Mouse (Mus musculus) bone marrow macrophage, adult 2 months (primary cell): ENCODE results near the gene Abl2. TPM values are rescaled to one million over a fixed set of nuclear protein-coding genes. Genes with fewer than 3 reads are reported as not detected.

Experiments
- H3K27ac ChIP-seq: 2 replicates; pipeline ENCODE4 v1.5.1; 2012; ENCODE audit warnings: low read depth, low read length; ENCODE audit not compliant: insufficient read depth
- H3K4me1 ChIP-seq: 2 replicates; pipeline ENCODE4 v1.6.1; 2012; ENCODE audit warnings: low read length; ENCODE audit not compliant: control insufficient read depth, insufficient read depth
- H3K4me3 ChIP-seq: 2 replicates; pipeline ENCODE4 v1.5.1; 2012; ENCODE audit warnings: mild to moderate bottlenecking, low read length, moderate library complexity; ENCODE audit not compliant: insufficient read depth
- CTCF ChIP-seq: IDR thresholded peaks from 2 replicates; pipeline ENCODE4 v1.5.1; 2012; ENCODE audit warnings: low read depth, mild to moderate bottlenecking, low read length, moderate library complexity
- POLR2A ChIP-seq: IDR thresholded peaks from 2 replicates; pipeline ENCODE4 v1.6.1; 2012; ENCODE audit warnings: mild to moderate bottlenecking, low read depth, low read length, borderline replicate concordance
- polyA plus RNA-seq: library from polyadenylated mRNA; stranded (reverse); fragments of >200 nt; gene quantifications from 2 replicates; pipeline ENCODE4 v1.2.4, GENCODE M21; 2012; ENCODE audit not compliant: missing spikeins, insufficient read depth, insufficient read length

Abl2 gene
- polyA plus RNA-seq, 1 experiment = 16.3 TPM

- H3K4me3 ChIP-seq = no peak overlapping the region
- no peak overlapping the region for H3K27ac ChIP-seq
- no peak for TF ChIP-seq CTCF
- TF ChIP-seq POLR2A = no peak
- H3K4me1 ChIP-seq = no peaks in the 10 kb centered on the region
Observed at GRCm38 (mm10) chr1:156584175-156584574, 25.6 kb downstream of the Abl2 start.

DNA sequence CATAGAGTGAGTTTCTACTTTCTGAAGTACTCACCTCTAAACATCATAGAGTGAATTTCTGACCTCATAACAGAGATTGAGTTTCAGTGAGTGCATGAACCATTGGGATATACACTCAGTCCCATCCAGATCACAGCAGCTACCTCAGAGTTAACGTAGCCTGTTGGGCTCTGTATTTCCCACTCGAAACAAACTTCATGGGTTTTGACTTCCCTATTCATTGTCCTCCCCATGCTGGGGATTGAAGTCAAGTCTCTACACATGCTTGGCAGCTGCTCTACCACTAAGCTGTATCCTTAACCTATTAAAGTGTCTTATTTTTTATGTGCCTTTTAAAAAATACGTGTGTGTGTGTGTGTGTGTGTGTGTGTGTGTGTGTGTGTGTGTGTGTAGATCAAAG lies 26.9 kb downstream of the Abl2 start:
- Histone ChIP-seq H3K4me1 (no peaks in the 10 kb centered on the region), H3K27ac (no peak overlapping the region), H3K4me3 (no peak overlapping the region)
- no peak for TF ChIP-seq POLR2A
- no peak for TF ChIP-seq CTCF

DNA sequence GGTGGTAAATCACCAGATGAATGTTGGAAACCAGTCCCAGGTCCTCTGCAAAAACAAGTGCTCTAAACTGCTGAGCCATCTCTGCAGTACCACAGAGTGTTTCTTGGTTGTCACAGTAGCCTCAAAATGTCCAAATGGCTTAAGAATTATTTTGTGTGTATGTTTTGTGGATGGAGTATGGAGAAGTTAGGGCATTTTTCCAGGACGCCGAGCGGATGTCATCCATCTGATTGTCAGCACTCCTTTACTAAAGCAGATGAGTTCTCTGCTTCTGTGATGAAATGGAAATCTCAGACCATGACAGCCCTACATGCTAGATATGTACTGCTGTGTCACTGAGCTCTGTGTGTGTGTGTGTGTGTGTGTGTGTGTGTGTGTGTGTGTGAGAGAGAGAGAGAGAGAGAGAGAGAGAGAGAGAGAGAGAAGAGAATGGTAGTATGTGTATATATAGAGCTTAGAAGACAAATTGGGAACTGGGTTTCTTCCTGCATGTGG lies 31.3 kb downstream of the Abl2 start:
- Histone ChIP-seq H3K4me1 (peaks cover 3% of the 10 kb centered on the region), H3K27ac (no peak overlapping the region), H3K4me3 (no peak overlapping the region)
- TF ChIP-seq POLR2A (no peak), CTCF (no peak)

GRCm38 (mm10) chr1:156590357-156590756 lies 31.8 kb downstream of the Abl2 start:
- TF ChIP-seq CTCF = no peak
- no peak for TF ChIP-seq POLR2A
- Histone ChIP-seq H3K4me1 (peaks cover 3% of the 10 kb centered on the region), H3K4me3 (no peak overlapping the region), H3K27ac (no peak overlapping the region)

DNA sequence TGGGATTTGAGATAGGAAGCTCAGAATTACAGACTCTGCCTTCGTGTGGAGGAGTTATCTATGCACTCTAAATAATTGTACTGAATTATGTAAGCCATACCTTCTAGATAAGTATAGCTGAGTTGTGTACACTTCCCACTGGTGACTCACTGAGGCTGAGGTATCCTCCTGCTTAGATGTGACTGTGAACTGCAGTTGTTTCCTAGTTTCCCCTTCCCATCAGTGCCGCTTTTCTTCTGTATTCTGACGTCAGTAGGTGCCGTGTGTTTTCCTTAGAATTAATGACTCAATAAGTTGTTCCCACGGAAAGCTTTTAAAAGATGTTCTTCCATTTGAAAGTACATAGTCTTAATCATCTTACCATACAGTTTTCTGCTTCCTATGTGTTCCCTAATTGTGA lies 34.7 kb downstream of the Abl2 start:
- Histone ChIP-seq H3K4me3 (no peak overlapping the region), H3K4me1 (peaks cover 3% of the 10 kb centered on the region), H3K27ac (no peak overlapping the region)
- TF ChIP-seq CTCF = no peak
- TF ChIP-seq POLR2A = no peak

DNA sequence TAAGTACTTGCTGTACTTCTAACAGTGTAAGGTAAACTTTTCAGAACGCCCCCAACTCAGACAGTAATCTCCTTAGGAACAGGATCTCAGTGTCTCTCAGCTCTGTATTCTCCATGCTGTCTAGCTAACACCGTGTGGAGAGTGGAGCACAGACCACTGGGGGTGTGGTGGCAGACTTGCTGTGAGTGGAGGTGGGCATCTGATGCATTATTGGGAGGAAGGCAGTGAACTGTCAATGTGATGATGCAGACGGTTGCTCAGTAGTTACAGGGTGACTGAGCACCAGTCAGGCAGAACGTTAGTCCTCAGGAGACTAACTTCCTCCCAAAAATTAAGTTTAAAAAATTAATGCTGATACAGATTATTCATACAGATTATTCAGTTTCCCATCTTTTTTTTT lies 38.5 kb downstream of the Abl2 start:
- H3K27ac ChIP-seq = no peak overlapping the region
- TF ChIP-seq CTCF (no peak), POLR2A (no peak)
- H3K4me1 ChIP-seq = peaks cover 8% of the 10 kb centered on the region
- H3K4me3 ChIP-seq = no peak overlapping the region

GRCm38 (mm10) chr1:156602545-156602944 lies 44.0 kb downstream of the Abl2 start:
- no peak overlapping the region for H3K27ac ChIP-seq
- TF ChIP-seq CTCF (no peak), POLR2A (no peak)
- peaks cover 22% of the 10 kb centered on the region for H3K4me1 ChIP-seq
- H3K4me3 ChIP-seq = no peak overlapping the region

DNA sequence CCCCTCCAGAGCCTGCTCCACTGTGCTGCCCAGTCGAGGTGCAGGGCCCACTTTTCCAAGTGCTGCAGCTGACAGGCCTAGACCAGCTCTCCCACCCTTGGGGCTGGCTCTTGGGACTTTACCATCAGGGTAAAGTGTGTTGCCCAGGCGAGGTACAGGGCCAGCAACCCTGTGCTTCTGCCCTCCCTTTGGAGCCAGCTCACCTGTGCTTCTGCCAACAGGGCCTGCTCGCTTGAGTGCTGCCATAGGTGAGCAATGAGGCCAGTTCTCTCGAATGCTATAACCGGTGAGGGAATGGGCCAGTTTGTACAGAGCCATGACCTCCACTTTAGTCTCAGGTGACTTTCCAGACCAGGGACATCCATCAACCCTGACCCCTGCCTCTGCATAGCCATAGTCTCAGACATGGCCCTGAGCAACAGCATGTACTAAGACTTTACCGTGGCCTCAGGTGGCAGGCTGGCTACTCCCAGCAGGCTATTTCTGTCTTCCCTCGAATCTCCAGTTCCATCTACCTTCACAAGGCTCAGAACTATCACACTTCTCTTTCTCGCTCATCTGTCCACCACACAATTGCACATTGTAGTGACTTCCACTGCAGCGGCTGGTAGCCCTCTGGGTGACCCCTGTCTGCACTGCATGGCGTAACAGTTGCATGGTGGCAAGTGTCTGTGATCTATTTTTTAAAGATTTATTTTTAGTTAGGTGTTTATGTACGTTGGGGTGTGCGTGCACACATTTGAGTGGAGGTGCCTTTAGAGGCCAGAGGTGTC lies 46.7 kb downstream of the Abl2 start:
- Histone ChIP-seq H3K4me1 (peaks cover 17% of the 10 kb centered on the region), H3K27ac (no peak overlapping the region), H3K4me3 (no peak overlapping the region)
- no peak for TF ChIP-seq POLR2A
- no peak for TF ChIP-seq CTCF

GRCm38 (mm10) chr1:156605940-156606339 lies 47.4 kb downstream of the Abl2 start:
- TF ChIP-seq CTCF = no peak
- TF ChIP-seq POLR2A = no peak
- Histone ChIP-seq H3K4me3 (no peak overlapping the region), H3K4me1 (peaks cover 17% of the 10 kb centered on the region), H3K27ac (no peak overlapping the region)

- Histone ChIP-seq H3K27ac (no peak overlapping the region), H3K4me3 (no peak overlapping the region), H3K4me1 (peaks cover 17% of the 10 kb centered on the region)
- TF ChIP-seq POLR2A = no peak
Observed at GRCm38 (mm10) chr1:156608496-156608895, 49.9 kb downstream of the Abl2 start.

- H3K4me3 ChIP-seq = no peak overlapping the region
- no peak overlapping the region for H3K27ac ChIP-seq
- H3K4me1 ChIP-seq = peaks cover 12% of the 10 kb centered on the region
- TF ChIP-seq CTCF = no peak
- TF ChIP-seq POLR2A = no peak
Observed at GRCm38 (mm10) chr1:156610257-156610656, 51.7 kb downstream of the Abl2 start.
